Mouse (Mus musculus) small intestine, adult 2 months (tissue): Measurements from ENCODE around the gene Zkscan17.

Experiments used
- CTCF ChIP-seq: fragments of 200-500 bp; IDR thresholded peaks from 2 replicates; pipeline ENCODE4 v1.5.1; 2012; ENCODE audit warnings: low read depth, mild to moderate bottlenecking, control low read depth, inconsistent platforms, low read length, moderate library complexity, mixed read lengths; ENCODE audit not compliant: insufficient replicate concordance, insufficient read length; ENCODE audit errors: extremely low read depth
- POLR2A ChIP-seq: fragments of 200-500 bp; IDR thresholded peaks from 2 replicates; pipeline ENCODE4 v1.6.1; 2012; ENCODE audit warnings: low read depth, mild to moderate bottlenecking, control low read depth, inconsistent platforms, low read length, moderate library complexity

DNA sequence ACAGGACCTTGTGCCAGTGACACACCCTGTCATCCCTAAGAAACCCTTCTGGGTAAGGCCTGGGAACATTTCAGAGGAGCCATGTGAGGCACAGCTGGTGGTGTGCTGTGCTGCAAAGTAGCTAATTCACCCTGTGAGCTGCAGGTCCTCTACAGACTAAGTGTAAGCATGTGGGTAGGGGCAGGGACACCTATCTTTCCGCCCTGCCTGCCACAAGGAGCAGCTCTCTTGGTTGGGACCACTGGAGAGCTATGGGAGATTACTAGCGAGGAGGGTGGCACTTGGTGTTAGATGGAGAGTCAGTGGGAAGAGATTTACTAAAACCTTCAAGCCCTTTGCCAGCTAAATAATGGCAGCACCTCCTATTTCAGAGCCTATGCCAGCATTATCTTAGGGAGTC lies 69.7 kb downstream of the Zkscan17 start:
- TF ChIP-seq POLR2A (no peak), CTCF (no peak)
